Mouse (Mus musculus) liver, adult 2 months (tissue): ENCODE measurements around the gene Arrdc4.

Source experiments
- CTCF ChIP-seq: fragments of 200-500 bp; IDR thresholded peaks from 2 replicates; pipeline ENCODE4 v1.5.1; 2011; ENCODE audit warnings: low read depth, low read length, control low read depth
- POLR2A ChIP-seq: fragments of 200-500 bp; IDR thresholded peaks from 2 replicates; pipeline ENCODE4 v1.6.1; 2011; ENCODE audit warnings: low read length, control low read depth; ENCODE audit not compliant: insufficient read depth; ENCODE audit errors: extremely low read depth

GRCm38 (mm10) chr7:68749919-68750318 is 878 bp upstream of the Arrdc4 start:
- TF ChIP-seq POLR2A (no peak), CTCF (no peak)
